Mouse (Mus musculus) urinary bladder, adult 18-20 months (tissue): ENCODE measurements around the gene Slc5a10.

Experiments used
- DNase-seq, 2 experiments: peaks; one replicate each; pipeline ENCODE4 v3.0.0; 2022; ENCODE audit warnings: low spot score in 2 of 2, mixed read lengths in 2 of 2

Slc5a10 gene

GRCm38 (mm10) chr11:61702494-61702893, 18.1 kb downstream of the Slc5a10 start:
- no peak for DNase-seq

DNA sequence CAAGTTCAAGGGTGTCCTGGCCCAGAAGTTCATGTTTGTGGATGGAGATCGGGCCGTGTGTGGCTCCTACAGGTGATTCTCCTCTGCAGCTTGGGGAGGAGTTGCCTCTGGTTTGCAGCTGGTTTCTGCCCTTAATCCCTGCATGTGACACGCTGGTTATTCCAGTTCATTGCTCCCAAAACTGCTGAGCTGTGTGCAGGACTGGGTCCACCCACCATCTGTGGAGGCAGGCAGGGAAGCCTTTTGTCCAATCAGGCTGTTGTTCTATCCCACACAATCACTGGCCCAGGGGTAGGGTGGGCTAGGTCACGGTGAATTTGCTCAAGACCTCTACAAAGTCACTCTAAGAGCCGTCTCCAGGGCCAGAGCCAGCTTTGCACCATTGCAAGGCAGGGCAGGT, 18.9 kb downstream of the Slc5a10 start:
- no peak for DNase-seq

GRCm38 (mm10) chr11:61699933-61700332, 20.7 kb downstream of the Slc5a10 start:
- no peak for DNase-seq

DNA sequence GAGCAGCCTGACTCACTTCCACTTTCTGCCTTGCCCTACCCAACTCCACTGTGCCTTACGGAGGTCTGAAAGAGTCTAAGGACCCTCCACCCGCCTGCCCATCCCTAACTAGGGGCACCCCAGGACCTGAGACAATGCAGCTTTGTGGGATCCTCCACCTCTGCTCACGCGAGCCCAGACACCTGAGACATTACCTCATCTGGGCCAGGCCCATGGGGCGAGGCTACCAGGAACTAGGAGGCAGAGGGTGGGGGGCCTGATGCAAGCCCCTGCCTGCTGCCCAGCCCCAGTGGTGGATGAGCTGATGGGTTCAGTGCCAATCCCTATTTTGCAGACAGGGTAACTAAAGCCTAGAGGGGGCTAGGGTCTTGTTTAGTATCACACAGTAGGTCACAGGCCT, 21.2 kb downstream of the Slc5a10 start:
- no peak for DNase-seq

DNA sequence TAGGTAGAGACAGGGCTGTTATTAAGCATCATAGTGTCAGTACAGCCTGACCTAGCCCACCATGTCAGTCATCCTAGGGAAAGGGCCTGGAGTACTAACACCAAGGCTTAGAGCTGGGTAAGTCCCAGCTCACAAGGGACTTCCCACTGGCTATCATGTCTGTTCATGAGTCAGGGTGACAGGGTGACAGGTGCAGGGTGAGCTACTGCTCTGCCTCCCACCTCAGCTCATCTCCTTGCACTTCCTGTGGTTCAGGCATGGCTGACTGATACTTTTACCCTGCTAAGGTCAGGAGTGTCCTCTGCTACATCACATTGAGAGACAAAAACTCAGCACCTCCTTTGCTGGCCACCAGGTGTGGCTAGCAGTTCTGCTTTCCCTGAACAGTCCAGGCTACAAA, 21.8 kb downstream of the Slc5a10 start:
- DNase-seq, result no peak

DNA sequence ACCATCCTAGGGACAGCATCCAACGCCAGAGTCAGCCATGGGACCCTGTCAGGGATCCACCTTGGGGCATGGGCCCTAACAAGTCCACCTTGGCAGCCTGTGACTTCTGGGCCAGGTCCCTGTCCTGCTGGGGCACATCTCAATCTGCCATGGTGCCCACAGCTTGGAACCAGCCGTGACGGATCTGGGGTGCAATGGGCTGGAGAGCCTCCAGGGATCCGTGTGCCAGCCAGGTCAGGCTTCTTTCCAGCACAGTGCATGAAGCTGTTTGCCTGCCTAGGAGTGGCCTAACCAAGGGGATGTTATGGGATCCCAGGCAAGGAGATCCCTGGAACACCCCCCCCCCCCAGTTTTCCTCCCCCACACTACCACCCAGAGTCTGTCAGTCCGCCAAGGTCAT, 27.6 kb downstream of the Slc5a10 start:
- DNase-seq, result no peak

DNA sequence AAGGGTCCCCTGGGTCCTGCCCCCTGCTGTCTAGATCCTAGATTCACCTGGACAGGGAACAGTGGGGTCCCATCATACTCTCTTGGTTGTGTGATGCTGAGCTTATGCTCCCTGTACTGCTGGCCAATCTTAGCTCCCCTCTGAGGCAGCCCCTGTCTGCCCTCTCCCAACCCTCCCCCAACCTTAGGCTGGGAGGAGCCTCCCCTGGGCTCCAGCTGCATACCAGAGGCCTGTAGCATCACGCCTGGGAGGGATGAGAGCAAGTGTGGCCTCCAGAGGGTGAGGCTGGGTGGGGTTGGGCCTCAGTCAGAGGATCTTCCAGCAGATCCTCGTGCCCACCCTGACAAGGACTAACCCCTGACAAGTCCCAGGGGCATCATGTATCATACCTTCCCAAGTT, 33.0 kb downstream of the Slc5a10 start:
- DNase-seq, result no peak

DNA sequence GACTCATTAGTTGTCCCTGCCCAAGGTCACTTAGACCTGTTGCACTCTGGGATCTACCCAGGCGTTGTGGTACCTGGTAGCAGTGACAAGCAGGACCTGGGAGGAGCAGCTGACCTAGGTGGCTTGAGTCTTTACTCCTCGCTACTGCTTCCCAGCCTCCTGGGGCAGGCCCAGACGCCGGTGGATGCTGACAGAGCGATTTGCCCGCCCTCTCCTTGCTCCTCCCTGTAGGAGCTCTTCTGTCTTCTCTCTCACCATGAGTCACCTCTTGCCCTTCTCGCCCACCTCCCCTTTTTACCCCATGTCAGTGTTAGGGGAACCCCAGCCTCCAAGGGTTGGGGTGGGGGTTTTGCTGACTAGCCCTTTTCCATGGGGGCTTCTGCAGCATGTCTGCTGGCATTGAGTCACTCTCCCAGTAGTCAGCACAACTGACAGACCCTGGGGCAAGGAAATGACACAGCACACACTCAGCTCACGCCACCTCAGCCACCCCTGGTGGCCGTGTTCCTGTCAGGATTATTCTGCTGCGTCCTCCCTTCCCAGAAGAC, 33.6 kb downstream of the Slc5a10 start:
- no peak for DNase-seq

DNA sequence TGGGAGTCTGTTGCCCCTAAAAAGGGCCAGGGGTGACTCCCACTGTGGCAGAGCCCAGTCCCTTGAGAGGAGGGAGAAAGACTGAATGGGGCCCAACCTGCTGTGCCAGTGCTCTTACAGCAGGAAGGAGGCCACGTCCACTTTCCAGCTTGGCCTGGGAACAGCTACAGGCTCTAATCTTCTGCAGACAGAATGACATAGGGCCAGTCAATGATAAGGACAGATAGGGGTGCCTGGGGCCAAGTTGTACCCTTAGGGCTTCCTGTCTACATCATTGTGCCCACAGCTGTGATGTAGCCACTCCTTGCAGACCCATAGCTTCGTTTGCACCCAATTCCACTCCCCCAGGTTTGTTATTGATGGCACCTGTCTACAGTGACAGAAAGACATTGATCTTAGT, 34.5 kb downstream of the Slc5a10 start:
- no peak for DNase-seq

- no peak for DNase-seq
These were observed 35.4 kb downstream of the Slc5a10 start for GRCm38 (mm10) chr11:61685119-61685725.

GRCm38 (mm10) chr11:61683907-61684731, 36.5 kb downstream of the Slc5a10 start, which contains the start of gene Fam83g:
Gene Fam83g (plus strand): TSS chr11:61684091.
- peak; percentile 75 to 91 for DNase-seq

DNA sequence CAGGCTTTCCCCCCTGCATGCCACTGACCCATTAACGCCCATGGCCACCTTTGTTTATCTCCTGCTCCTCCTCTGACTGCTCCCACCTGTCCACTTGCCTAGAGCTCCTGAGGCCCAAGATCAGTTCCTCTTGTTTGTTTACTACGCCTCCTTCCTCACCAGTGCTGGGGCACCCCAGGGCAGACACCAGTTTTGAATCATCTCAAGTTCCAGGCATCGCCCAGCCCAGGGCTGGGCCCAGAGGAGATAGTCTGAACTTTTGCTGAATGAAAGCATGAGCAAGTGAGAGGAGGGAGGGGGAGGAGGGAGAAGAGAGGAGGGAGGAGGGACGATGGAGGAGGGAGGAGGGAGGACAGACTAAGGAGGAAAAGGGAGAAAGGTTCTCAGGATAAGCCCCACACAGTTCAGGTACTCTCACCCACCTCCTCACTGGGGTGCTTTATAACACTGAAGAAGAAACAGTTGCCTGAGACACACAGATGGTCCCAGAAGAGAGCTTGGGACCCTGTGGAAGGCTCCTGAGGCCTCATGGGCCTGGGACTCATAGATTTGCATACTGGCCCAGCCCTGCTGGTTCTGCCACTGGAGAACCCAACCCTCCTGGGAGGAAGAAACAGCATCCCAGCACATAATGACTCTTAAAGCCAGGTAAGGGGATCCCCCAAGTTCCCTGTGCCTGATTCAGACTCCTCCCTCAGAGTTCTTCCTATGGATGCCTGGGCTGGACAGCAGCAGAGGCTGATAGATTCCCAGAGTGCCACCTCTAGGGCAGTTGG, 41.3 kb downstream of the Slc5a10 start:
- no peak for DNase-seq

- DNase-seq, result no peak
These were observed 42.9 kb downstream of the Slc5a10 start for GRCm38 (mm10) chr11:61677709-61678108.

DNA sequence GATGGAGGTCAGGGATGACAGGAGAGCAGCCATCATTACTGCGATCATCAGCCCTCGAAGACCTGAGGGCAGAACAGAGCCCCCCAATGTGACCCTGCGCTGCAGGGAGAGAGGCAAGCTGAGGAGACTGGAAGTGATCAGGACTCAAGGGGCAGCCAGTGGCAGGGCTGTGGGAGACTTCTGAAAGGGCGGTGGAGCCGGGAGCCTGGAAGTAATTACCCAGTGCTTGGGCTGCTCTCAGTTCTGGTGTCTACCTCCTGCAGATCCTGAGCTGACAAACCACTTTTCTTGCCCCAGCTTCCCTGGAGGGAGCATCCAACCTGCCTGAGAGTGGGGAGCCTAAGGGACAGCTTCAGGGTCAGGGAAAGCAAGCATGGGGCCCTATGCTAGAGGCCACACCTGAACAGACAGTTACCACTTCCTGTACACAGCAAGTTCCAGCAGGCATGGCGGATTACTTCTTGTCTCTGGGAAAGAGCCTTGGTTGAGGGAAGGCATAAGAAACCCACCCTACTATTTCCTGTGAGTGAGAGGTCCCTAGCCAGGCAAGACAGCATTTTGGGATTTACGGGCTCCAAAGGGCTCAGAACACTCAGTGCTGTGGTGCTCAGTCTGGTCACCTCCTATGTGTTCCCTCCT, 44.3 kb downstream of the Slc5a10 start:
- no peak for DNase-seq

- DNase-seq, result peak in 1 of 2 experiments; percentile 64
These were observed 45.3 kb downstream of the Slc5a10 start for GRCm38 (mm10) chr11:61675332-61675731.

GRCm38 (mm10) chr11:61674839-61675159, 45.8 kb downstream of the Slc5a10 start:
- no peak for DNase-seq

- no peak for DNase-seq
These were observed 46.3 kb downstream of the Slc5a10 start for GRCm38 (mm10) chr11:61674151-61674838.

GRCm38 (mm10) chr11:61673686-61674085, 46.9 kb downstream of the Slc5a10 start:
- DNase-seq, result no peak

DNA sequence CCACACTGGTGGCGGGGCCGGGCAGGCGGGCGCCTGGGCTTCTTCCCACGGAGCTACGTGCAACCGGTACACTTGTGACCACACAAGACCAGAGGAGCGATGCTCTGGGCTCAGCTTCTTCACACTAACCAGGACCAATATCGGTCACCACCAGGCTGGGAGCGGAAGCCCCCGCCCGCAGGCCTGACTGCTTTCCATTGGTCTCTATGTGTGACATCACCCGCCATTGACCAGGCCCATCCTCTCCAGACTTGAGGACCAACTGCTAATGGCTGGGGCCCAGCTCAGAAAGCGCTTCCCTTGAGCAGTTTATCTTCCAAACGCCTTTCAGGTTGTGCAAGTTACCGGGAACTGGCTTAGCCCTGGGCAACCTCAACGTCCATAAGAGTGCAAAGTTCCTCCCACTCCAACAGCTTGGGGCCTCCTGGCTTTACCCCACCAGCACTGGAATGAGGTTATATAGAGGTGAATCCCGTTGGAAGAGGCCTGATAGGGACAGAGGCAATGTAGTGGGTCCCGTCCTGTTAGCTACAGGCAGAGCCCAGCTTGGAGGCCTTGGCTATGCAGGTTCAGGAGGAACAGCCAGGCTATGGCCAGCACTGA, 48.7 kb downstream of the Slc5a10 start:
- no peak for DNase-seq

DNA sequence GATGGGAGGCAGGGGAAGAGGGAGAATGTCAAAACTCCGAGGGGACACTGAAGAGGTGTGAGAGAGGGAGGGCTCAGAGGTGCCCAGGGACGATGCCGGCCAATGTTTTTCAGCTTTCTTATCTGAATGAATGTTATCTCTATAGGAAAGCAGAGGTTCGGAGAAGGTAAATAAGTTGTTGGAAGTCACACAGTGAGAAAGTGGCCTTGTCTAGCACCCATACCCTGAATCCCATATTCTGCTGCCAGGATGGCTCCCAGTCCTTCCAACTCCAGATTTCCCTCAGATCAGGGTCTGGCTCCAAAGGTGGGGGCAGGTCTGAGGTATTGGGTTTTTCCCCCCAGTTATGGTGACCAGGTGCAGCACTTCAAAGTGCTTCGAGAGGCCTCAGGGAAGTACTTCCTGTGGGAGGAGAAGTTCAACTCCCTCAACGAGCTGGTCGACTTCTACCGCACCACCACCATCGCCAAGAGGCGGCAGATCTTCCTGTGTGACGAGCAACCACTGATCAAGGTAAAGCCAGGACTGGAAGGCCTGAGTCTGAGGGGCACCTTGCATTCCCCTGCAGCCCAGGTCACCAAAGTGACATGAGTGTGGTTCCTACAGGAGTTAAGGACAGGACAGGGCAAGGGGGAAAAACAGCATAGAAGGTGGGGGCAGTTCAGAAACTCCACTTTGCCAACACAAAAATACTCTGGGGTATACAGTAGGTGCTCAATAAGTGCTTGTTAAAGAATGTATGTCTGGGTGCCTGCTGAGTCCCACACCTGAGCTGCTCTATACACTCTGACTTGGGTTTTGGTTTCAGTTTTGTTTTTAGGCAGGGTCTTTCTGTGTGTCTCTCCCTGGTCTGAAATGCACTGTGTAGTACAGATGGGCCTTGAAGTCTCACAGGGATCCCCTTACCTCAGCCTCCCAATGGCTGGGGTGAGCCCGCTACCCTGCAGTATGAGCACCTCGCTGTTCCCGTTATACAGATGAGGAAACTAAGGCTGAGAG, 50.8 kb downstream of the Slc5a10 start:
- no peak for DNase-seq
